9 mouse cellular contexts compared by ENCODE assay signal in genomic region chr3:35323450-35324077, GRCm38 (mm10).
A peak's percentile ranks its signal among the peaks of the same experiment; 100 is the strongest.
DNase-seq lines count a peak whose midpoint lies in the region; ATAC-seq lines count a peak whose summit lies in the region.
"Had no signal": no experiment of that assay in that cellular context is flagged by ENCODE, and none has a peak within 500 bp of the region (broad histone marks: within the 10 kb centered on the region; RNA-seq: fewer than 3 reads in every experiment).

No protein-coding gene starts in this region.

- no peaks in the 10 kb centered on the region for H3K9me3 ChIP-seq in heart, embryonic 12.5 days (replicated peaks)
- H3K9me3 ChIP-seq in forebrain, embryonic 13.5 days (replicated peaks), result no peaks in the 10 kb centered on the region
- no peaks in the 10 kb centered on the region for H3K9me3 ChIP-seq in neural tube, embryonic 14.5 days (ENCODE audit: control insufficient read depth, low read length)
- H3K9me3 ChIP-seq: stomach, embryonic 15.5 days had no signal

- no peak overlapping the region for H3K9ac ChIP-seq in heart, embryonic 12.5 days
- H3K9ac ChIP-seq in forebrain, embryonic 13.5 days, result no peak overlapping the region
- no peak overlapping the region for H3K9ac ChIP-seq in neural tube, embryonic 14.5 days (replicated peaks; ENCODE audit: low read depth, low read length)
- H3K9ac ChIP-seq: stomach, embryonic 15.5 days had no signal

- no peak overlapping the region for H3K4me2 ChIP-seq in heart, embryonic 12.5 days
- peak overlapping the region; percentile 28 for H3K4me2 ChIP-seq in forebrain, embryonic 13.5 days
- H3K4me2 ChIP-seq in neural tube, embryonic 14.5 days (ENCODE audit: low read depth, low read length), result no peak overlapping the region
- H3K4me2 ChIP-seq: stomach, embryonic 15.5 days had no signal

- H3K27me3 ChIP-seq in heart, embryonic 12.5 days (replicated peaks), result no peaks in the 10 kb centered on the region
- no peaks in the 10 kb centered on the region for H3K27me3 ChIP-seq in forebrain, embryonic 13.5 days
- H3K27me3 ChIP-seq in neural tube, embryonic 14.5 days (ENCODE audit: control insufficient read depth, insufficient read depth, low read length), result no peaks in the 10 kb centered on the region
- H3K27me3 ChIP-seq: stomach, embryonic 15.5 days had no signal

- no peaks in the 10 kb centered on the region for H3K36me3 ChIP-seq in heart, embryonic 12.5 days
- no peaks in the 10 kb centered on the region for H3K36me3 ChIP-seq in forebrain, embryonic 13.5 days (ENCODE audit: poor library complexity, severe bottlenecking)
- no peaks in the 10 kb centered on the region for H3K36me3 ChIP-seq in neural tube, embryonic 14.5 days (ENCODE audit: control insufficient read depth, insufficient read depth, low read length)
- H3K36me3 ChIP-seq: stomach, embryonic 15.5 days had no signal

- no peak overlapping the region for H3K27ac ChIP-seq in heart, embryonic 12.5 days (ENCODE audit: poor library complexity, severe bottlenecking)
- peak overlapping the region; percentile 79 for H3K27ac ChIP-seq in forebrain, embryonic 13.5 days
- H3K27ac ChIP-seq in neural tube, embryonic 14.5 days (ENCODE audit: low read depth, low read length), result no peak overlapping the region
- H3K27ac ChIP-seq: stomach, embryonic 15.5 days had no signal

- 65% methylated on average over 11 of the region's 11 CpGs for WGBS in heart, embryonic 12.5 days
- WGBS in forebrain, embryonic 13.5 days, result 61% methylated on average over 11 of the region's 11 CpGs
- WGBS in neural tube, embryonic 14.5 days, result 61% methylated on average over 11 of the region's 11 CpGs

- H3K4me1 ChIP-seq in heart, embryonic 12.5 days (replicated peaks), result peaks cover 4% of the 10 kb centered on the region; the same call in 1 of the 2 replicates
- H3K4me1 ChIP-seq in forebrain, embryonic 13.5 days, result peaks cover 49% of the 10 kb centered on the region
- no peaks in the 10 kb centered on the region; the same call in 1 of the 2 replicates for H3K4me1 ChIP-seq in neural tube, embryonic 14.5 days (ENCODE audit: control insufficient read depth, insufficient read depth, low read length)

- no peak for ATAC-seq in heart, embryonic 12.5 days (ENCODE audit: insufficient number of reproducible peaks, low FRiP score)
- ATAC-seq in forebrain, embryonic 13.5 days, result peak; percentile 61
- 0 out of 2 replicates have a peak, but pooled peaks have one; percentile 55 for ATAC-seq in neural tube, embryonic 14.5 days (ENCODE audit: low read depth)
- no peak for ATAC-seq in megakaryocyte progenitor cell, adult 5-6 weeks (replicated peaks; ENCODE audit: poor library complexity)

- intact Hi-C loops in heart, postnatal 10 days (cut with DNase I), result loop anchor here (5.0 kb wide), 1 partner anchor 676 kb away; no protein-coding TSS in a partner anchor
- intact Hi-C loops in left cerebral cortex, postnatal 25 days (cut with DNase I), result loop anchor here (5.0 kb wide), 1 partner anchor 681 kb away; no protein-coding TSS in a partner anchor

- peak; percentile 46 to 71 for DNase-seq in heart, postnatal 10 days
- peak; percentile 65 for DNase-seq in adrenal gland, postnatal 10 days
- DNase-seq in kidney, adult 8-10 months, result peak; percentile 13 to 55
- peak; percentile 55 to 80 for DNase-seq in left cerebral cortex, postnatal 25 days (ENCODE audit: low spot score in 2 of 2)

- no peak overlapping the region for H3K4me3 ChIP-seq in heart, embryonic 12.5 days
- no peak overlapping the region for H3K4me3 ChIP-seq in forebrain, embryonic 13.5 days
- H3K4me3 ChIP-seq in neural tube, embryonic 14.5 days (ENCODE audit: low read depth, low read length), result no peak overlapping the region
- H3K4me3 ChIP-seq: stomach, embryonic 15.5 days had no signal

Comparison
In these comparisons a context has a peak if more than half of its experiments do, and no peak if none do; other contexts are left out.
1. ATAC-seq: peak in forebrain, embryonic 13.5 days (single experiment) and neural tube, embryonic 14.5 days (single experiment); none in heart, embryonic 12.5 days (single experiment) and megakaryocyte progenitor cell, adult 5-6 weeks (single experiment).
2. Peak in every context shown above with its lines, with median percentiles within 50 percentile points of each other: DNase-seq.